Mouse (Mus musculus) G1E (cell line): ENCODE measurements around the gene Polr3a. TPM values are rescaled to one million over a fixed set of nuclear protein-coding genes. Genes with fewer than 3 reads are reported as not detected.
"Not testable (repeated sequence)": the region's sequence is repeated elsewhere in the genome, so short reads cannot be mapped to it uniquely, and the experiment has no call there.

ENCODE experiments used
- ATAC-seq: 2 replicates; pipeline ENCODE4 v1.8.0; 2016; ENCODE audit warnings: mild to moderate bottlenecking; ENCODE audit not compliant: insufficient number of reproducible peaks, poor library complexity, low FRiP score, severe bottlenecking; ENCODE audit errors: extremely low read depth
- DNase-seq: peaks from one replicate; pipeline ENCODE4 v3.0.0; 2012; ENCODE audit warnings: low spot score
- H3K27me3 ChIP-seq: 2 replicates; pipeline ENCODE4 v1.6.1; 2012; ENCODE audit warnings: mild to moderate bottlenecking, low read length, inconsistent platforms; ENCODE audit not compliant: insufficient read depth
- H3K36me3 ChIP-seq: replicated peaks from 2 replicates; pipeline ENCODE3; 2012; ENCODE audit warnings: mild to moderate bottlenecking, inconsistent platforms
- H3K4me1 ChIP-seq: 2 replicates; pipeline ENCODE4 v1.6.1; 2012; ENCODE audit warnings: low read depth, low read length, inconsistent platforms, mixed read lengths; ENCODE audit not compliant: insufficient read depth
- H3K4me3 ChIP-seq: 2 replicates; pipeline ENCODE4 v1.5.1; 2012; ENCODE audit warnings: low read depth, mild to moderate bottlenecking, inconsistent platforms, low read length, moderate library complexity, mixed read lengths
- H3K9me3 ChIP-seq: replicated peaks from 2 replicates; pipeline ENCODE4 v1.6.1; 2012; ENCODE audit warnings: inconsistent platforms
- CTCF ChIP-seq: IDR thresholded peaks from 2 replicates; pipeline ENCODE4 v1.5.1; 2012; ENCODE audit warnings: low read depth, low read length, inconsistent platforms, mixed read lengths
- GATA1 ChIP-seq: IDR thresholded peaks from 2 replicates; pipeline ENCODE4 v1.6.1; 2012; ENCODE audit warnings: borderline replicate concordance, low read length, inconsistent platforms, mixed read lengths
- GATA2 ChIP-seq: IDR thresholded peaks from 2 replicates; pipeline ENCODE4 v1.6.1; 2012; ENCODE audit warnings: low read depth, low read length, inconsistent platforms, borderline replicate concordance
- POLR2AphosphoS5 ChIP-seq: IDR thresholded peaks from 2 replicates; pipeline ENCODE4 v1.6.1; 2012; ENCODE audit warnings: low read depth, low read length, inconsistent platforms; ENCODE audit not compliant: insufficient replicate concordance
- TAL1 ChIP-seq: conservative IDR thresholded peaks from 2 replicates; pipeline ENCODE4 v1.6.1; 2012; ENCODE audit warnings: low read depth, low read length, inconsistent platforms, mixed read lengths
- polyA plus RNA-seq: library from polyadenylated mRNA; stranded (reverse); fragments of >175 nt; gene quantifications from 2 replicates; pipeline ENCODE4 v1.2.3, GENCODE M21; 2012
- total RNA-seq, 2 experiments: library from RNA; stranded (forward) in 1 of 2; stranded (reverse) in 1 of 2; fragments of 200-1000 nt in 1 of 2; fragments of >200 nt in 1 of 2; fragmentation: Nextera tagmentation in 1 of 2; gene quantifications; 2 replicates each; pipeline ENCODE4 v1.2.3; 2014 to 2017

Gene Polr3a
- total and polyA plus RNA-seq, 3 experiments, result 5.6 to 43.8 (median 26.1) TPM

DNA sequence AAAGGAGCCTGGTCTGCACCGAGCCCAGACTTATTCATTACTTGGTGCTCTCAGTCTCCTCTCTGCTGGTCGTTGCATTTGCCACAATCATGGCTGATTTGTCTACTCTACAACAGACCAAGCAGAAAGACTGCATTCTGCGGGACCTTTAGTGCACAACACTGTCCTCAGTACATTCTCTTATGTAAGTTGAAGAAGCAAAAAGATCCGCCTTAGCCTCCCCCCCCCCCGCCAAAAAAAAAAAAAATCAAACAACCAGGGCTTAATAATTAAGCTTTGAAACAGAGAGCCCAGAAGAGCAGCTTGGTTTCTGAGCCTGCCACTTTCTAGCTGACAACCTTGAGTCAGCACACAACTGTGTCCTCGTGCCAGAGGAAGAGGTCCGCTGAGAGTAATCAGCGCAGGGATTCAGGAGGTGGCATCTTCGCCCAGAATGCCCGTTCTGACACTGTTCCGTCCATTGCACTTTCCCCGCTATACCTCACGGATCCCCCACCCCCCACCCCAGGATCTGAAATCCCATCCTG is 554 bp downstream of the Polr3a start:
- DNase-seq (no peak), ATAC-seq (no peak)
- H3K4me1 ChIP-seq, result peaks cover 24% of the 10 kb centered on the region
- peaks cover 47% of the 10 kb centered on the region for H3K36me3 ChIP-seq
- no peaks in the 10 kb centered on the region for H3K9me3 ChIP-seq
- TF ChIP-seq GATA2 (no peak), CTCF (no peak), POLR2AphosphoS5 (no peak), TAL1 (no peak), GATA1 (no peak)
- H3K4me3 ChIP-seq, result peak overlapping the region; percentile 84
- no peaks in the 10 kb centered on the region for H3K27me3 ChIP-seq

DNA sequence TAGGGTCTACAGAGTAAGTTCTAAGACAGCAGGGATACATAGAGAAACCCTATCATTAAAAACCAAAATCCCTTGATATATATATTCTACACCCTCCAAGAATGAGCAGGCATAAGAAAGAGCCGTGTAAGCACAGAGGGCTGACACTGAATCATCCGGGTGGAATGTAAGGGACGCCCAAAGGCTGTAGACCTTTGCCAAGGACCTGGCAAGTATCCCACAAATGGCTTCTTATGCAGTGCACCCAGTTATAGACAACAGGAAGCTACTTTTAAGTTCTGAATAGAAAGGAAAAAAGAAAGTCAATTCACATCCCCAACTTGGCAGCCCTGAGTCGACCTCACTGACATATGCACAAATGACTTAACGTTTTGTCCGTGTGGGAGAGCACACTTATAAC is 18.1 kb downstream of the Polr3a start:
- no peak for DNase-seq
- no peak for ATAC-seq
- Histone ChIP-seq H3K27me3 (no peaks in the 10 kb centered on the region), H3K36me3 (peaks cover 99% of the 10 kb centered on the region), H3K4me3 (no peak overlapping the region), H3K9me3 (no peaks in the 10 kb centered on the region), H3K4me1 (no peaks in the 10 kb centered on the region)
- TF ChIP-seq POLR2AphosphoS5, result no peak
- TF ChIP-seq TAL1, result no peak
- no peak for TF ChIP-seq GATA1
- TF ChIP-seq GATA2, result no peak
- no peak for TF ChIP-seq CTCF

DNA sequence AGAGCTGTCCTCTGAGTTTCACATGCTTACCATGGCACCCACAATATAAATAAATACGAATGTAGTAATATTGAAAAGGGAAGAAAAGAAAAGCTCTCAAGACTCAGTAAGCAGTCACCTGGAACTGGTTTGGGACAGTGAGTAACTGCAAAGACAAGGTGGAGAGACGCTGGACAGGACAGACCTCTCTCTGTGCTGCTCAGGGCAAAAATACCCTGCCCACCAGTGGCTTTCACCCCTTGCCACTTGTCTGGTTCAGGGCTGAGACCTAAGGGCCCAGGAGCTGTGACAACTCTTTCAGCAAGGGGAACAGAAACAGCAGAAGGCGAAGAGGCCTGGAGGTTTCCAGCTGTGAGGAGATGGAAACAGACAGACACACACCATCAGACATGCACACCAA is 28.7 kb downstream of the Polr3a start:
- Histone ChIP-seq H3K4me3 (no peak overlapping the region), H3K4me1 (peaks cover 3% of the 10 kb centered on the region; the same call in 1 of the 2 replicates), H3K36me3 (peaks cover 97% of the 10 kb centered on the region), H3K9me3 (no peaks in the 10 kb centered on the region), H3K27me3 (no peaks in the 10 kb centered on the region)
- TF ChIP-seq POLR2AphosphoS5, result no peak
- TF ChIP-seq GATA2, result no peak
- TF ChIP-seq GATA1, result no peak
- no peak for TF ChIP-seq CTCF
- TF ChIP-seq TAL1, result no peak
- no peak for ATAC-seq
- no peak for DNase-seq

DNA sequence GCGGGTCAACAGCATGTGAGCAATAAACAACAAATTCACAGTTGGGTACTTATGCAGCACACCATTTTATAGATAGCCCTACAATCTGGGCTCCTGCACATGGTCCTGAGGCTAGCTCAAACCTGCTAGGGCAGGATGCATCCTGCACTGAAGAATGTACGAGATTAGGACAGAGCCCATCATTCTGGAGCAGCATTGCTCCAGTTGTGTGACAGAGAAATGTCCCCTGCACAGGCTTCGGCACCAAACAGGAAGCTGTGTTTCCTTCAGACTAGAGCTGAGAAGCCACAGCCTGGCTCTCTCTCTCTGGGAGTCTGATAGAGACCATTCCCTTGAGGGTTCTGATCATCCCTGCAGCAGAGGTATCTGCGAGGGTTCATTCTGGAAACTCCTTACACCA is 43.3 kb downstream of the Polr3a start:
- not testable (repeated sequence) for H3K4me1 ChIP-seq, ATAC-seq, H3K27me3 ChIP-seq, H3K9me3 ChIP-seq, DNase-seq, H3K4me3 ChIP-seq
- peaks cover 24% of the 10 kb centered on the region for H3K36me3 ChIP-seq

Other genes starting within 250 kb of the Polr3a start
- gene Dlg5, start 241.1 kb downstream of the Polr3a start, total RNA-seq (2014; fragmentation: Nextera tagmentation), result 22.7 and 25.4 TPM in 2 replicates
- 2.4 and 3.7 TPM in 2 replicates for gene Dlg5, start 241.1 kb downstream of the Polr3a start, total RNA-seq (2017)
- gene Dlg5, start 241.1 kb downstream of the Polr3a start, polyA plus RNA-seq, result 13.6 and 13.9 TPM in 2 replicates
- not detected in 2 replicates for gene E330034G19Rik, start 193.8 kb downstream of the Polr3a start, total RNA-seq (2014; fragmentation: Nextera tagmentation)
- not detected in 2 replicates for gene E330034G19Rik, start 193.8 kb downstream of the Polr3a start, total RNA-seq (2017)
- gene E330034G19Rik, start 193.8 kb downstream of the Polr3a start, polyA plus RNA-seq, result not detected in 2 replicates
- 3,155 and 3,550 TPM in 2 replicates for gene Rps24, start 67 bp upstream of the Polr3a start, total RNA-seq (2014; fragmentation: Nextera tagmentation)
- 4,442 and 4,451 TPM in 2 replicates for gene Rps24, start 67 bp upstream of the Polr3a start, total RNA-seq (2017)
- 330 and 378 TPM in 2 replicates for gene Rps24, start 67 bp upstream of the Polr3a start, polyA plus RNA-seq